Mouse (Mus musculus) liver, adult 10 weeks (tissue): ENCODE results near the gene Olfr912. TPM values are rescaled to one million over a fixed set of nuclear protein-coding genes. Genes with fewer than 3 reads are reported as not detected.

ENCODE experiments used
- polyA plus RNA-seq: library from polyadenylated mRNA; stranded (reverse); fragments of 350-450 nt; fragmentation: Illumina TruSeq; extraction: RNeasy Lipid Tissue Mini Kit (QIAGEN cat#74804); gene quantifications from one replicate; pipeline ENCODE4 v1.2.3, GENCODE M21; 2014; ENCODE audit warnings: low read depth, low replicate concordance

Olfr912 gene
- not detected for polyA plus RNA-seq

GRCm38 (mm10) chr9:38579878-38580277, at the start of gene Olfr912:
Gene Olfr912, plus strand, starts transcription at chr9:38580178.

GRCm38 (mm10) chr9:38537549-38537948, 42.4 kb upstream of the Olfr912 start, which contains the start of gene Olfr910:
Gene Olfr910, plus strand, starts transcription at chr9:38537849.

DNA sequence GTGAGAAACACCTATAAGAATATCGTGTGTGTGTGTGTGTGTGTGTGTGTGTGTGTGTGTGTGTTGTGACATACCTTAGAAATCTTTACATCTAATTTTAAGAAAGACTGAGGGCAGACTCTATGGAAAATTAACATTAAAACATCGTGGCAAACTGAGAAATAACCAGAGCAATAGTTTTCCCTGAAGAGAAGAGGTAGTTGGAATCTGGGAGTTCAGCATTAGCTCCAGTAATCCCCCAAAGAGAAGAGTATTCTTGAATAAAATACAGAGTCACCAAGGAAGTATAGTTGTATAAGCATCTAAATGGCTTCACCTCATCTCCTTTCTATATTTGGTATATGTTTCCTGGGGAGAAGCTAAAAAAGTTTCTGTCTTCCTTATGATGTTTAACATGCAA, 12.5 kb downstream of the Olfr912 start, which contains the start of gene Olfr913:
TSS of gene Olfr913 (plus strand) at position 301 of the 400 bp plus-strand sequence.

GRCm38 (mm10) chr9:38604802-38605201, 24.8 kb downstream of the Olfr912 start, which contains the start of gene Olfr914:
Gene Olfr914, plus strand, starts transcription at chr9:38605102.

Other genes starting within 250 kb of the Olfr912 start
- gene Olfr898, start 231.8 kb upstream of the Olfr912 start, polyA plus RNA-seq = not detected
- not detected for gene Olfr250, start 213.3 kb upstream of the Olfr912 start, polyA plus RNA-seq
- not detected for gene Olfr251, start 203.1 kb upstream of the Olfr912 start, polyA plus RNA-seq
- gene Olfr147, start 178.5 kb upstream of the Olfr912 start, polyA plus RNA-seq = not detected
- not detected for gene Olfr901, start 150.7 kb upstream of the Olfr912 start, polyA plus RNA-seq
- not detected for gene Olfr902, start 132.5 kb upstream of the Olfr912 start, polyA plus RNA-seq
- gene Olfr904, start 117.0 kb upstream of the Olfr912 start, polyA plus RNA-seq = not detected
- gene Olfr905, start 109.1 kb upstream of the Olfr912 start, polyA plus RNA-seq = not detected
- not detected for gene Olfr906, start 93.1 kb upstream of the Olfr912 start, polyA plus RNA-seq
- not detected for gene Olfr907, start 84.4 kb upstream of the Olfr912 start, polyA plus RNA-seq
- gene Olfr911-ps1, start 58.6 kb upstream of the Olfr912 start, polyA plus RNA-seq = not detected
- gene Olfr910, start 42.3 kb upstream of the Olfr912 start, polyA plus RNA-seq = not detected
- not detected for gene Olfr913, start 12.6 kb downstream of the Olfr912 start, polyA plus RNA-seq
- gene Olfr914, start 24.9 kb downstream of the Olfr912 start, polyA plus RNA-seq = not detected
- not detected for gene Olfr916, start 79.7 kb downstream of the Olfr912 start, polyA plus RNA-seq
- gene Olfr917, start 85.7 kb downstream of the Olfr912 start, polyA plus RNA-seq = not detected
- not detected for gene Olfr918, start 94.4 kb downstream of the Olfr912 start, polyA plus RNA-seq
- gene Olfr919, start 123.5 kb downstream of the Olfr912 start, polyA plus RNA-seq = not detected
- 32.5 TPM for gene Vwa5a, start 138.1 kb downstream of the Olfr912 start, polyA plus RNA-seq
- 0.13 TPM for gene Olfr920, start 172.1 kb downstream of the Olfr912 start, polyA plus RNA-seq
- gene Olfr921, start 192.9 kb downstream of the Olfr912 start, polyA plus RNA-seq = not detected
- gene Olfr922, start 234.4 kb downstream of the Olfr912 start, polyA plus RNA-seq = not detected
- gene Olfr923, start 246.4 kb downstream of the Olfr912 start, polyA plus RNA-seq = not detected